Mouse (Mus musculus) liver, postnatal 0 days (tissue): ENCODE data around the gene Raet1e. TPM values are rescaled to one million over a fixed set of nuclear protein-coding genes. Genes with fewer than 3 reads are reported as not detected.
"Not testable (repeated sequence)": the region's sequence is repeated elsewhere in the genome, so short reads cannot be mapped to it uniquely, and the experiment has no call there.

Source experiments
- ATAC-seq: fragments of 200-750 bp; cut with Nextera tagmentation; 2 replicates; pipeline ENCODE4 v1.8.0; 2017; ENCODE audit warnings: mild to moderate bottlenecking, moderate library complexity
- DNase-seq: peaks from one replicate; pipeline ENCODE4 v3.0.0-alpha.2; 2016
- H3K27ac ChIP-seq: fragments of 300-500 bp; sonication (generic); 2 replicates; pipeline ENCODE4 v1.5.1; 2014; ENCODE audit warnings: antibody characterized with exemption, moderate library complexity, mild to moderate bottlenecking, low read depth
- H3K27me3 ChIP-seq: fragments of 300-500 bp; sonication (generic); 2 replicates; pipeline ENCODE4 v1.6.1; 2014; ENCODE audit warnings: low read length, control low read depth, mixed read lengths; ENCODE audit not compliant: insufficient read depth
- H3K36me3 ChIP-seq: fragments of 300-500 bp; sonication (generic); replicated peaks from 2 replicates; pipeline ENCODE4 v1.6.1; 2014; ENCODE audit warnings: mild to moderate bottlenecking, control low read depth, low read length, moderate library complexity, mixed read lengths; ENCODE audit not compliant: insufficient read depth
- H3K4me1 ChIP-seq: fragments of 300-500 bp; sonication (generic); 2 replicates; pipeline ENCODE4 v1.6.1; 2014; ENCODE audit warnings: antibody characterized with exemption, mild to moderate bottlenecking, control low read depth; ENCODE audit not compliant: insufficient read depth
- H3K4me2 ChIP-seq: fragments of 300-500 bp; sonication (generic); 2 replicates; pipeline ENCODE4 v1.6.1; 2014; ENCODE audit warnings: low read depth, mild to moderate bottlenecking, low read length, moderate library complexity, mixed read lengths
- H3K4me3 ChIP-seq: fragments of 300-500 bp; sonication (generic); 2 replicates; pipeline ENCODE4 v1.5.1; 2014; ENCODE audit warnings: low read depth, low read length
- H3K9ac ChIP-seq: fragments of 300-500 bp; sonication (generic); replicated peaks from 2 replicates; pipeline ENCODE4 v1.6.1; 2014; ENCODE audit warnings: mild to moderate bottlenecking, moderate library complexity
- H3K9me3 ChIP-seq: fragments of 300-500 bp; sonication (generic); 2 replicates; pipeline ENCODE4 v1.6.1; 2016; ENCODE audit warnings: mild to moderate bottlenecking, control low read depth, low read length, mixed read lengths
- CTCF ChIP-seq: sonication (generic); IDR thresholded peaks from 2 replicates; pipeline ENCODE4 v1.5.1; 2016; ENCODE audit warnings: antibody characterized with exemption, low read depth
- EP300 ChIP-seq: IDR thresholded peaks from 2 replicates; pipeline ENCODE4 v1.6.1; 2016; ENCODE audit warnings: antibody characterized with exemption, low read depth, mild to moderate bottlenecking
- WGBS: fragments of 180-500 bp; shearing (Covaris S2); extraction: QIAGEN DNeasy Blood & Tissue Kit; methylation state at CpG from one replicate; pipeline ENCODE4 v1.1.7; 2014; ENCODE audit not compliant: insufficient replicate concordance; 5-methylcytosine and 5-hydroxymethylcytosine counted together
- polyA plus RNA-seq: library from polyadenylated mRNA; unstranded; fragments of >200 nt; fragmentation: Nextera tagmentation; extraction: Ambion mirVana; gene quantifications from 2 replicates; pipeline ENCODE4 v1.2.1, GENCODE M21; 2015

Gene Raet1e
- 2.1 and 2.8 TPM in 2 replicates for polyA plus RNA-seq

- TF ChIP-seq CTCF: peak; percentile 28; the same call in 1 of the 2 replicates
- not testable (repeated sequence) for H3K27ac ChIP-seq, H3K36me3 ChIP-seq, H3K9ac ChIP-seq, H3K9me3 ChIP-seq, H3K4me1 ChIP-seq
- Histone ChIP-seq H3K4me2 (peak within 1 kb of the TSS; percentile 55), H3K4me3 (peak within 1 kb of the TSS; percentile 37), H3K27me3 (peaks cover 65% of the 10 kb centered on the region)
- DNase-seq (peak; percentile 75), ATAC-seq (peak; percentile 83)
- WGBS: under 1% methylated on average over 45 of the region's 48 CpGs
Observed at GRCm38 (mm10) chr10:22158310-22158999, at the start of gene Raet1e, which contains the start of gene H60b. Gene Raet1e (plus strand): TSS chr10:22158569. Gene H60b (plus strand): TSS chr10:22158586.

GRCm38 (mm10) chr10:22140665-22141280 is 17.6 kb upstream of the Raet1e start:
- Histone ChIP-seq H3K4me3 (peak overlapping the region; percentile 5; the same call in 1 of the 2 replicates), H3K9ac (no peak overlapping the region), H3K9me3 (no peaks in the 10 kb centered on the region), H3K4me2 (peak overlapping the region; percentile 56), H3K36me3 (no peaks in the 10 kb centered on the region), H3K4me1 (no peaks in the 10 kb centered on the region), H3K27ac (no peak overlapping the region), H3K27me3 (no peaks in the 10 kb centered on the region)
- DNase-seq (peak; percentile 72), ATAC-seq (peak; percentile 31; the same call in 1 of the 2 replicates)
- 3% methylated on average over 14 of the region's 19 CpGs for WGBS
- TF ChIP-seq EP300 (no peak), CTCF (peak; percentile 76)

- peak; percentile 68 for DNase-seq
- not testable (repeated sequence) for H3K4me1 ChIP-seq, H3K27me3 ChIP-seq, H3K4me2 ChIP-seq, H3K9me3 ChIP-seq, H3K27ac ChIP-seq, H3K36me3 ChIP-seq, H3K9ac ChIP-seq, ATAC-seq, H3K4me3 ChIP-seq
- 71% methylated on average over 1 of the region's 1 CpGs for WGBS
Observed at GRCm38 (mm10) chr10:22142194-22142593, 16.2 kb upstream of the Raet1e start.

- no peaks in the 10 kb centered on the region for H3K9me3 ChIP-seq
- no peak overlapping the region for H3K9ac ChIP-seq
- TF ChIP-seq EP300: no peak
- no peak for TF ChIP-seq CTCF
- no peak for ATAC-seq
- WGBS: 70% methylated on average over 5 of the region's 5 CpGs
- H3K4me2 ChIP-seq: no peak overlapping the region
- no peaks in the 10 kb centered on the region for H3K27me3 ChIP-seq
- no peak overlapping the region for H3K4me3 ChIP-seq
- H3K36me3 ChIP-seq: no peaks in the 10 kb centered on the region
- no peak for DNase-seq
- no peaks in the 10 kb centered on the region for H3K4me1 ChIP-seq
- no peak overlapping the region for H3K27ac ChIP-seq
Observed at GRCm38 (mm10) chr10:22142926-22143325, 15.4 kb upstream of the Raet1e start.

GRCm38 (mm10) chr10:22148441-22149072 is 9.8 kb upstream of the Raet1e start:
- peaks cover 10% of the 10 kb centered on the region; the same call in 1 of the 2 replicates for H3K4me1 ChIP-seq
- no peaks in the 10 kb centered on the region for H3K36me3 ChIP-seq
- peak overlapping the region; percentile 68 for H3K4me3 ChIP-seq
- peak; percentile 93 for ATAC-seq
- TF ChIP-seq EP300 (no peak), CTCF (peak; percentile 68)
- H3K27me3 ChIP-seq: peaks cover 35% of the 10 kb centered on the region
- peak; percentile 82 for DNase-seq
- peak overlapping the region; percentile 96 for H3K4me2 ChIP-seq
- WGBS: under 1% methylated on average over 47 of the region's 50 CpGs
- H3K9me3 ChIP-seq: no peaks in the 10 kb centered on the region
- peak overlapping the region; percentile 86 for H3K27ac ChIP-seq
- peak overlapping the region; percentile 71 for H3K9ac ChIP-seq

GRCm38 (mm10) chr10:22149073-22149690 is 9.2 kb upstream of the Raet1e start, which contains the start of gene E030030I06Rik:
Gene E030030I06Rik (minus strand): TSS chr10:22149270.
- ATAC-seq: peak; percentile 20
- no peak for TF ChIP-seq EP300
- no peaks in the 10 kb centered on the region for H3K36me3 ChIP-seq
- peak within 1 kb of the TSS; percentile 86 for H3K27ac ChIP-seq
- DNase-seq: peak; percentile 27
- peak within 1 kb of the TSS; percentile 68 for H3K4me3 ChIP-seq
- H3K4me2 ChIP-seq: peak within 1 kb of the TSS; percentile 96
- H3K27me3 ChIP-seq: peaks cover 40% of the 10 kb centered on the region
- H3K9me3 ChIP-seq: no peaks in the 10 kb centered on the region
- under 1% methylated on average over 33 of the region's 37 CpGs for WGBS
- H3K9ac ChIP-seq: peak within 1 kb of the TSS; percentile 71
- H3K4me1 ChIP-seq: peaks cover 10% of the 10 kb centered on the region; the same call in 1 of the 2 replicates
